Mouse (Mus musculus): Measurements from ENCODE around the gene Otoa. TPM values are rescaled to one million over a fixed set of nuclear protein-coding genes. Genes with fewer than 3 reads are reported as not detected.
A peak's percentile ranks its signal among the peaks of the same experiment; 100 is the strongest.

Otoa gene
- polyA plus RNA-seq, 1 experiment: not detected

DNA sequence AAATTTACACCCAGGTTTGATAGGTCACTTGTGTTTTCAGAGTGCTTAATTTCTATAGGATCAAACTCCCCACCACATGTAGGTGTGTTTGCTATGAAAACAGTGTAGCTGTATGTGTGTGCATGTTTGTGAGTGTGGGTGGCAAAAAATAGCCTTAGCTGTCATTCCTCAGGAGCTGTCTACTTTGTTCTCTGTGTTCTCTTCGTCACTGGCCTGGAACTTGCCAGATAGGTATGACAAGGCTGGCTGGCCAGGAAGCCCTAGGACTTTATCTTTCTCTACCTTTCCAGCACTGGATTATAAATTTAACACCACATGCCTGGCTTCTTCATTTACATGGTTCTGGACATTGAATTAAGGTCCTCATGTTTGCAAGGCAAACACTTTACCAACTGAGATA lies 37.2 kb upstream of the Otoa start:
- no peak overlapping the region for H3K4me3 ChIP-seq (replicated peaks; ENCODE audit: control insufficient read depth, low read depth, low read length)
- no peak for TF ChIP-seq POLR2A (IDR thresholded peaks at IDR 0.05; ENCODE audit: borderline replicate concordance, control insufficient read depth, low read depth, low read length)
- TF ChIP-seq CTCF (IDR thresholded peaks at IDR 0.05; ENCODE audit: control insufficient read depth, insufficient read depth, low read length): no peak
- H3K4me1 ChIP-seq (ENCODE audit: control insufficient read depth, insufficient read depth, low read length): no peaks in the 10 kb centered on the region; the same call in 1 of the 2 replicates
- H3K27ac ChIP-seq (ENCODE audit: control insufficient read depth, insufficient read depth, low read depth, low read length, poor library complexity): no peak overlapping the region
- WGBS: 61% methylated on average over 1 of the region's 1 CpGs

DNA sequence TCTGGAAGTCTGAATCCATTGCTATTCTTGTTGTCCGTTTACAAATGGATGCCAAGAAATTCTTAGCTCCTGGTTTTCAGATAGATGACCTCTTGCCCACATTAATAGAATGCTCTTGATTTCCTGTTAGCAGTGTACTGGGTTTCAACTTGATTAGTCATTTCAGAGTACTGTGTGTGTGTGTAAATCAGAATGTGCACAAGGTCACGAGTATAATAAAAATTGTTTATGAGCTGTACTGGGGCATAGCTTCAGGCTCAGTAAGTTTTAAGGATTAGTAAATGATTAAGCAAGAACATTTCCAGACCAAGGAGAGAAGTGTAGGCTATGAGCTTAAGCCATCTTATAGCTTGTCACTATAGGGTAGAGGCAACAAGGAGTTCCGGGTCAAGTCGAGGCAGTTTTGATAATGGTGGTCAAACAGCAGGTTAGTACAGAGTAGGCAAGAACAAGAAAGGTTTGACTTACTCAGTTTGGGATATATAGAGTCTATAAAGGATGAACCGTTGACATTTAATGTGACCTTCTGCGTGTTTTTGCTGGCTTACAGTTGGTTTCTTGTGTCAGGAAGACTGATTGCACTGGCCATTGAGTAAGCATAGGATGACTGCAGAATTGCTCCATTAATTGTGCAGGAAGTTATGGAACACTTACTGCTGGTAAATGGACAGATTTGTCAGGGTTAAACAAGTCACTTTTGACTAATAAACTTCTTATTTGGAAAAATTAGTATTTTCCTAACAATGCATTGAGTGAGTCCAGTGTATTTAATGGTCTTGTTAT lies 35.6 kb upstream of the Otoa start:
- WGBS: 63% methylated on average over 6 of the region's 6 CpGs
- H3K4me3 ChIP-seq (replicated peaks; ENCODE audit: control insufficient read depth, low read depth, low read length): no peak overlapping the region
- no peaks in the 10 kb centered on the region; the same call in 1 of the 2 replicates for H3K4me1 ChIP-seq (ENCODE audit: control insufficient read depth, insufficient read depth, low read length)
- H3K27ac ChIP-seq (ENCODE audit: control insufficient read depth, insufficient read depth, low read depth, low read length, poor library complexity): no peak overlapping the region
- TF ChIP-seq POLR2A (IDR thresholded peaks at IDR 0.05; ENCODE audit: borderline replicate concordance, control insufficient read depth, low read depth, low read length) (no peak), CTCF (IDR thresholded peaks at IDR 0.05; ENCODE audit: control insufficient read depth, insufficient read depth, low read length) (no peak)

DNA sequence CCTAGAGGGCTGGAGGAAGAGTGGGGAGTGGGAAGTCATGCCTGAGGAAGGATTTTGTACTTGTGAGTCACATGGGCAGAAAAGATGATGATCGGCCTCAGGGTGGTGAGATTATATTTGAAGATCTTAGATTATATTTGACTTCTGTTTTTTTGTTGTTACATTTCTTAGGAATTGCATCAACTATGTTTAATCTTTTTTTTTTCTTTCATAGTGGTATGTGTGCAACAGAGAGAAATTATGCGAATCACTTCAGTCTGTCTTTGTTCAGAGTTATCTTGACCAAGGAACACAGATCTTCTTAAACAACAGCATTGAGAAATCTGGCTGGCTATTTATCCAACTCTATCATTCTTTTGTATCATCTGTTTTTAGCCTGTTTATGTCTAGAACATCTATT lies 33.8 kb upstream of the Otoa start:
- TF ChIP-seq POLR2A (IDR thresholded peaks at IDR 0.05; ENCODE audit: borderline replicate concordance, control insufficient read depth, low read depth, low read length) (no peak), CTCF (IDR thresholded peaks at IDR 0.05; ENCODE audit: control insufficient read depth, insufficient read depth, low read length) (no peak)
- Histone ChIP-seq H3K4me3 (replicated peaks; ENCODE audit: control insufficient read depth, low read depth, low read length) (no peak overlapping the region), H3K4me1 (ENCODE audit: control insufficient read depth, insufficient read depth, low read length) (no peaks in the 10 kb centered on the region; the same call in 1 of the 2 replicates), H3K27ac (ENCODE audit: control insufficient read depth, insufficient read depth, low read depth, low read length, poor library complexity) (no peak overlapping the region)
- 74% methylated on average over 2 of the region's 2 CpGs for WGBS

DNA sequence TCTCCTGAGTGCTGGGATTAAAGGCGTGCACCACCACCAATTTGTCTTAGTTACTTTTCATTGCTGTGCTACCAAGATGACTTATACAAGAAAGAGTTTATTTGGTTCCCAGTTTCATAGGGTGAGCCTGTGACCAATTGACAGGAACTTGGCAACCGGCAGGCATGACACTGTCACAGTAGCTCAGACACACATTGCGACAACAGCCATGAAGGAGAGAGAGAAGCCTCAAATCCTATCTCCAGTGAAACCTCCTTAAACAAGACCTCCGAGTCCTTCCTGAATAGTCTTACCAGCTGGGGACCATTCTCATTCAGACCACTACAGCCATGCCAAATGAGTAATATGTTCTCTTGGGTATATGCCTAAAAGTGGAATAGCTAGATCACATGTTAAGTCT lies 28.4 kb upstream of the Otoa start:
- TF ChIP-seq POLR2A (IDR thresholded peaks at IDR 0.05; ENCODE audit: borderline replicate concordance, control insufficient read depth, low read depth, low read length): no peak
- 68% methylated on average over 4 of the region's 4 CpGs for WGBS
- no peak overlapping the region for H3K27ac ChIP-seq (ENCODE audit: control insufficient read depth, insufficient read depth, low read depth, low read length, poor library complexity)
- H3K4me3 ChIP-seq (replicated peaks; ENCODE audit: control insufficient read depth, low read depth, low read length): no peak overlapping the region
- no peaks in the 10 kb centered on the region; the same call in 1 of the 2 replicates for H3K4me1 ChIP-seq (ENCODE audit: control insufficient read depth, insufficient read depth, low read length)

DNA sequence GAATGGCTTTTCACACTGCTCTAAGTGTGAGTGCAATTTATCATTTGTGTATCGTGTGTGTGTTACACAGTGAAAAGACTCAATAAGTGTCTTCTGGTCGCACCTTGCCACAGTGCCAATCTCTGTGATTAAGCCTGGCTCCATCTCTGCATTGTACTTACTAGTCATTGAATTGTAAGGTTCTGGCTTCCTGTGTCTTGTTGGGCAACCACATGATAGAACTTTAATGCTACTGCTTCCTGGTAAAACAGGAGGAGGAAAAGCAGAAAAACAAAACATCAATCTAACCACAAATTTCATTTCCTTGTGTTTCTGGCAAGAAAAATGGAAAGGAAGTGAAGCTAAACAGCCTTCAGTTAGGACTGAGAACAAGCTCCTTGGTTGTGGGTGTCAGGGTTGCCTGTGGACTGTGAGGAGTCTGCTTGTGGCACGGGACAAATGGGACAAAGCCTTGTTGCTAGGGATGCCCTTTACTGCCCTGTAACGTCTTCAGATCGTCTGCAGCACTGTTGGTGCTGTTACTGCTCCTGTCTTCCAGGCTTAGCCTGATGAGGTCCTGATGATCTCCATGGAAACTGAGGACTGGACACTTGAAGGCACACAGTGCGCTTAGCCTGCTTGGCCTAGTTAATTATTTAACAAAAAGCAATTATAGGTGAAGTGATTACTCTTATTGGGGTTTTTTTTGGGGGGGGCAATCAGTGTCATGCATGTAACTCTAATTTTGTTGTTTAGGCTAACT lies 21.8 kb upstream of the Otoa start:
- TF ChIP-seq CTCF (IDR thresholded peaks at IDR 0.05; ENCODE audit: control insufficient read depth, insufficient read depth, low read length) (no peak), POLR2A (IDR thresholded peaks at IDR 0.05; ENCODE audit: borderline replicate concordance, control insufficient read depth, low read depth, low read length) (no peak)
- 55% methylated on average over 6 of the region's 6 CpGs for WGBS
- Histone ChIP-seq H3K4me3 (replicated peaks; ENCODE audit: control insufficient read depth, low read depth, low read length) (no peak overlapping the region), H3K27ac (ENCODE audit: control insufficient read depth, insufficient read depth, low read depth, low read length, poor library complexity) (peak overlapping the region; percentile 27; the same call in 1 of the 2 replicates), H3K4me1 (ENCODE audit: control insufficient read depth, insufficient read depth, low read length) (peaks cover 2% of the 10 kb centered on the region; the same call in 1 of the 2 replicates)

DNA sequence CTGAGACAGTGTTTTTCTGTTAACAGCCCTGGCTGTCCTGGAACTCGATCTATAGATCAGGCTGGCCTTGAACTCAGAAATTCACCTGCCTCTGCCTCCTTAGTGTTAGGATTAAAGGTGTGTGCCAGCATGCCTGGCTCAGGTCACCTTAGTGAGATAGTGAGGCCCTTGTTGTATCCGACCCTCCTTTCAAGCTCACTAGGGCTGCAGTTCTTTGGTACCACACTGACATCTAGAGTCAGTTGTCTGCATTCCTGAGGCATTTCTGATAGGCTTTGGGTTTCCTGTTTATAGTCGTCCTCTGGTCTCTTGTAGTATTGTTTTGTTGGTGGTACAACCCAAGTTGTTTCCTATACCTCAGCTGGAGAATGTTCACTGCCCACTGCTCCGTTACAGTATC lies 17.1 kb upstream of the Otoa start:
- no peak overlapping the region for H3K4me3 ChIP-seq (replicated peaks; ENCODE audit: control insufficient read depth, low read depth, low read length)
- H3K27ac ChIP-seq (ENCODE audit: control insufficient read depth, insufficient read depth, low read depth, low read length, poor library complexity): no peak overlapping the region
- TF ChIP-seq CTCF (IDR thresholded peaks at IDR 0.05; ENCODE audit: control insufficient read depth, insufficient read depth, low read length): no peak
- TF ChIP-seq POLR2A (IDR thresholded peaks at IDR 0.05; ENCODE audit: borderline replicate concordance, control insufficient read depth, low read depth, low read length): no peak
- WGBS: 52% methylated on average over 4 of the region's 4 CpGs
- peaks cover 2% of the 10 kb centered on the region; the same call in 1 of the 2 replicates for H3K4me1 ChIP-seq (ENCODE audit: control insufficient read depth, insufficient read depth, low read length)

DNA sequence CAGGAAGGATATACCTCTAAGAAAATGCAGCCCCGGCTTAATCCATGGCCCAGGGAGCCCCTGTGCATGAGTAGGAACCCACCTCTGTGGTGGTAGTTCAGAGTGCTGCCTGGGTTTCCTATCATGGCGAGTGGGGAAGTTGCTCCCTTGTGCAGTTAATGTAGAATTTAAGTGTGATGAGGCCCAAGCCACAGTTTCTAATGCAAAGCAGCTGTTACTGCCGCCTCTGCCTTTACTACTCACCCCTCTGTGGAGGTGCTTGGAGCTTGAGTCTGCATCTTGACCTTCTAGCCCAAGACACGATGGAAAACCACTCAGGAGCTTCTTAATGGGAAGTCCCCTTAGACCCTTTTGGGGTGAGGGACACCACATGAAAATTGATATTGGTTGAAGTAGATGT lies 10.2 kb upstream of the Otoa start:
- H3K4me1 ChIP-seq (ENCODE audit: control insufficient read depth, insufficient read depth, low read length): peaks cover 2% of the 10 kb centered on the region; the same call in 1 of the 2 replicates
- WGBS: 53% methylated on average over 4 of the region's 4 CpGs
- no peak for TF ChIP-seq POLR2A (IDR thresholded peaks at IDR 0.05; ENCODE audit: borderline replicate concordance, control insufficient read depth, low read depth, low read length)
- no peak overlapping the region for H3K27ac ChIP-seq (ENCODE audit: control insufficient read depth, insufficient read depth, low read depth, low read length, poor library complexity)
- H3K4me3 ChIP-seq (replicated peaks; ENCODE audit: control insufficient read depth, low read depth, low read length): peak overlapping the region; percentile 32

DNA sequence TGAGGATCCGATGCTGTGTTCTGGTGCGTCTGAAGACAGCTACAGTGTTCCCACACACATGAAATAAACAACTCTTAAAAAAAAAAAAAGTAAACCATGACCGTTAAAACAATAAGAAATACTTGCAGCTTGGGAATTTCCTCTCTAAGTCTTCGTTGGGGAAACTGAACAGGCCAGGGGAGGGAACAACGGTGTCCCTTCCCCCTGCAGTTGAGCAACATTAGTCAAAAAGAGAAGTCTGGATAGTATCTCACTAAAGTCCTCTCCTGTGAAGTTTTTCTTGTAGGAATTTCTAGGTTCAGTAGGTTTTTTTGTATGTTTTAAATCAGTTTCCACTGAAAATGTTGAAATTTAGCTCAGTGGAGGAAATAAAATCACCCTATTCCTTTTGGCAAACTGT lies 8.9 kb upstream of the Otoa start:
- no peak for TF ChIP-seq POLR2A (IDR thresholded peaks at IDR 0.05; ENCODE audit: borderline replicate concordance, control insufficient read depth, low read depth, low read length)
- TF ChIP-seq CTCF (IDR thresholded peaks at IDR 0.05; ENCODE audit: control insufficient read depth, insufficient read depth, low read length): no peak
- peak overlapping the region; percentile 73; the same call in 1 of the 2 replicates for H3K27ac ChIP-seq (ENCODE audit: control insufficient read depth, insufficient read depth, low read depth, low read length, poor library complexity)

More for the DNA sequence above, 8.9 kb upstream of the Otoa start:
- peaks cover 2% of the 10 kb centered on the region; the same call in 1 of the 2 replicates for H3K4me1 ChIP-seq (ENCODE audit: control insufficient read depth, insufficient read depth, low read length)
- WGBS: 39% methylated on average over 5 of the region's 5 CpGs
- H3K4me3 ChIP-seq (replicated peaks; ENCODE audit: control insufficient read depth, low read depth, low read length): peak overlapping the region; percentile 83
